Mouse (Mus musculus) urinary bladder, postnatal 4 days (tissue): Measurements from ENCODE around the gene Dgke.
"Not testable (repeated sequence)": the region's sequence is repeated elsewhere in the genome, so short reads cannot be mapped to it uniquely, and the experiment has no call there.

Source experiments
- DNase-seq, 2 experiments: peaks; one replicate each; pipeline ENCODE4 v3.0.0; 2021 to 2022; ENCODE audit warnings: low spot score in 2 of 2

The Dgke gene

GRCm38 (mm10) chr11:89074783-89075413, 8.2 kb upstream of the Dgke start:
- DNase-seq, result no peak

GRCm38 (mm10) chr11:89073541-89073940, 6.9 kb upstream of the Dgke start, which contains the start of gene Gm525:
Gene Gm525, plus strand, starts transcription at chr11:89073841.
- no peak for DNase-seq

GRCm38 (mm10) chr11:89071522-89071921, 4.9 kb upstream of the Dgke start:
- DNase-seq, result no peak

- DNase-seq, result peak in 1 of 2 experiments; percentile 68
Observed at GRCm38 (mm10) chr11:89069303-89069702, 2.7 kb upstream of the Dgke start.

DNA sequence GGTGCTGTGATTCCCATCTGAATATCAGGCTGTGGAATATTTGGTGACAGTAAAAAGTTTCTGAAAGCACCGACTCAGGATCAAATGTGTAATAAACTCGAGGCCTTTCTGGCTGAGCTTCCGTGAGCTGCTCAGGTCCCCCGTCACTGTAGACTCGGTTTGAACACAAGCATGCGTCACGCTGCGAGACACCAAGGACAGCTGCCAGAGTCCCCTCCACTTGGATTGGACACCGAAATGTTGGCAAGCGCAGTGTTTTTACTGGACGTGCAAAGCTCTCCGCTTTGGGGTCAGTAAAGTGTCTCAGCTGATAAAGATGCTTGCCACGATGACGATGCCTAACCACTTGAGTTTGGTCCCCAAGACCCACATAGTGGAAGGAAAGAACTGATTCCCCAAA, 2.0 kb upstream of the Dgke start:
- DNase-seq, result no peak

DNA sequence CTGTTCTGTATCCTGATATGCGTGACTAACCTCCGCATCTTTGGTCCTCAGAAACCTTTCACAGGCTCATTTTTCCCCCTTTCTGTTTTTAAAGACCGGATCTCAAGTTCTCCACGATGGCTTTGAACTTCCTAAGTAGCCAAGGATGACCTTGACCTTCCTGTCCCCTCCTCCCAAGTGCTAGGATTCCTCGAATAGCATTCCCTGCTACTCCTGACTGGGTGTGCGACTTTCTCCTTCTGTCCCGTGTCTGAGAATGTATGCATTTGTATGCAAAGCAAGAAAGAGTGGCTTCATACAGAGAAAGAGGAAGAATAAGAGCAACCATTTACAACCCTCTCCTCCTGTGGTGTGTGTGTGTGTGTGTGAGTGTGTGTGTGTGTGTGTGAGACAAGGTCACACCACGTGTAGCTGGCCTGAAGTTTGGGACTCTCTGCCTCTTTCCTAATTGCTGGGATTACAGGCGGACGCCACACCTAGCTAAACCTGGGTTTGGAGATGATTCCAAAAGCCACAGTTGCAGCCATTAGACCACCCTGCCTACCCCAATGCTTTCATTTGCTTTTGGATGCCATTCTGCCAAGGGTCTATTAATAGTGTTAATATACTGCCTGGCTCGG, 1.3 kb upstream of the Dgke start:
- no peak for DNase-seq

DNA sequence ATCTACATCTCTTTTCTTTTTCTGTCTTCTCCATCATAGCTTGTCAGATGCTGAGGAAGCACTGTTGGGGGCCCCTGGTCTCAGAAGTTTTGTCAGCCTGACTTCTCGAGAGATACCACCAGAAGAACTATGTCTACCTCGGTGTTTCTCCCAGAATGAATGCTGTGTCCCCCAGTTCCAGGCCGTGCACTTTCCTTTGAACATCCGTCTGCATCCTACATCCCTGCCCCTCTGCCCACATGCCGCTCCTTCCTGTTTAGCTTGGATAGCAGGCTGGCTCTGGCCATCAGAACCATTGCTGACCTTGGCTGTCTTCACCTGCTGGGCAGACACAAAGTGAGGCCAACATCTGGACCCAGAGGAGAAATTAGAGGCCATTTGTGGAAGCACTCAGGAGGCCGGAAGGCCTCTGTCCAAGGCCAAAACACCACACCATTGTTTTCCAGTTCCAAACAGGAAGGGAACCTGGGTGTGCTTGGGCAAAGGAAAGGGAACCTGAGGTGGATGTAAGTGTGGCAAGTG, 712 bp upstream of the Dgke start:
- no peak for DNase-seq

GRCm38 (mm10) chr11:89066126-89066525, 524 bp downstream of the Dgke start:
- no peak for DNase-seq

DNA sequence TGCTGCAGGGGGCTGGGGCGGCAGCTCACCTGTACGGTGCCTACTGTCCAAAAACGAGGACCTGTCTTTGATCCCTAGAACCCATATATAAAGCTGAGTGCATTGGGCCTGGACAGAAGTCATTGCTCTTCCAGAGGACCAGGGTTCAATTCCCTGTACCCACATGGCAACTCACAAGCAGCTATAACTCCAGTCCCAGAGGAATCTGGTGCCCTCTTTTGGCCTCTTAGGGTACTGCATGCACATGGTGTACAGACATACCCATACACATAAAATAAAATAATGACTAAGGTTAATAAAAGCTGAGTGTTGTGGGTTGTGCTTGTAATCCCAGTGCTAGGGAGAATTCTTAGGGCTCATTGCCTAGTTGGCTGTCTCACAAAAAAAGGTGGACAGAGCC, 1.4 kb downstream of the Dgke start:
- DNase-seq, result no peak

- DNase-seq, result no peak
Observed at GRCm38 (mm10) chr11:89064312-89064711, 2.3 kb downstream of the Dgke start.

- DNase-seq, result no peak
Observed at GRCm38 (mm10) chr11:89061362-89061761, 5.3 kb downstream of the Dgke start.

DNA sequence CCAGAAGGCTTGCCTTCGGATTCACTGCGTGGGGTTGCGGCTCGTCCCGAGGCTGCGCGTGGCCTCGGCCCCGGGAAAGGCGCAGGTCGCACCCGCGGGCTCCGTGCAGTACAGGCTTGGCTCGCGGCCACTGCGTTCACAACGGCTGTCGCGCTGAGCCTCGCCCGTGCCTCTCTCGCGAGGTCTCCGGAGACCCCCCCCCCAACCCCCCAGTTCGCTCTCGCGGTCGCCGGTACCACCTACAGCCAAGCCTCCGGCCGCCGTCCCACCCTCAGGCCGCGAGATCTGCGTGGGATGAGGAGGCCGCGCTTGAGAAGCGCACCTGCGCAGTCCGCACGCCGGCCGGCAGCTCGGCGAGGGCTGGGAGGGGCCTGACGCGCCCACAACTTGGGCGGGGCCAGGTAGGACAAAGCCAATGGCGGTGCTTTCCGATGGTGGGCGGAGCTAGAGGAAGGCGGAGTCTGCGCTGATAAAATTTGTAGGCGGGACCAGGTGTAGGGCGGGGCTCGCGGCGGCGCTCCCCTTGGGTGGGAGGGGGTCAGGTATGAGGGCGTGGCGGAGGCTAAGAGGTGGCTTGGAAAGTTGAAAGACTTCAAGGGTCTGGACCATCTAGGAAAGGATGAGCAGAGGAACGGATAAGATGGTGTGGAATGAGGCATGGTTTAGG, 6.1 kb downstream of the Dgke start:
- peak; percentile 88 to 92 for DNase-seq

DNA sequence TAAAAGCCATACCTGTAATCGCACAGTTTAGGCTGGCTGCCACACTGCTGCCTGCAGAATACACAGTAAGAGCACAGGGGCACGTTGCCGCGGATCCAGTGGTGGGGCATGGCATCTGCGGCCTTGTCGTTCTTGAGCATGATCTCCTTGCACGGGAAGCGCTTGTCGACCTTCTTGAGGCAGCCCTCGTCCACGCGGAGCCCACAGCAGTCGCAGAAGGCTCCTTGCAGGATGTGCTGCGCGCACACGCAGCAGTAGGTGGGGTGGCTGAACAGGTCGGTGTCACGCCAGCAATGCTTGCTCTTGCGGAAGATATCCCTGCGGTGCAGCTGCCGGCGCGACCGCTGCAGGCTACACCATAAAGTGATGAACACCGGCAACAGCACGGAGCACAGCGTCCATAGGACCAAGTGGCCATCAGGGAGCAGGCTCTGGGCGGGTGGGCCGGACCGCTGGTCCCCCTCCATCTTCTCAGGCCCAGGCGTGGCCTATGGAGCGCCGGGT, 6.7 kb downstream of the Dgke start:
- peak in 1 of 2 experiments; percentile 62 for DNase-seq

- DNase-seq, result no peak
Observed at GRCm38 (mm10) chr11:89058515-89059270, 8.0 kb downstream of the Dgke start.

DNA sequence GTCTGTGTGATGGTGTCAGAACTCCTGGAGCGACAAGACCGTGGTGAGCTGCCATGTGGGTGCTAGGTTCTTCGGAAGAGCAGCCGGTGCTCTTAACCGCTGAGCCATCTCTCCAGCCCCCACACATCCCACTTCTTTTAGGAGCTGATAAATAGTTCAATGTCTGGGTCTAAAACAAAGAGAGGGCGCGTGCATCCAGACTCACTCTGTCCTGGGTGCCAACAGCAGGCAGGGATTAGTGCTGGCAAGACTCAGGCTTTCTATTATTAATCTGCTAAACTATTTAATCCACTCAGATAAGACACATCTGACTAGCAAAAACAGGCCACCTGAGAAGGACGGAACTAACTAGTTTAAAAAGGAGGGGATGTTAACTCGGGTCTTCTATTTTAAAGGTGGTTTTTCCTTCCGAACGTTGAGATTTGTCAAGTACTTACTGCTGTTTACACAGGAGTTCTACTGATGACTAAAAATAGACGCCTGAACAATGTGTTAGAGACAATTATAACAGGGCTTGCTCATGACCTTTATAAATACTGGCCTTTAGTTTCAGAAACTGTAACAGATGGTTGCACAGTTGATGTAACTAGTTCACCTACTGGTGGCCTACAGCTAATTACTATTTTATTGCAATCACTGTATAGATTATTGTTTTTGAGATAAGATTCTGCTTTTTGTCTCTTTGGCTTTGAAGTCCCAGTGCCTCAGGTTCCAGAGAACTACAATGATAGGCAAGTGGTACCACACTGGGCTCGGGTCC, 10.5 kb downstream of the Dgke start:
- no peak for DNase-seq

DNA sequence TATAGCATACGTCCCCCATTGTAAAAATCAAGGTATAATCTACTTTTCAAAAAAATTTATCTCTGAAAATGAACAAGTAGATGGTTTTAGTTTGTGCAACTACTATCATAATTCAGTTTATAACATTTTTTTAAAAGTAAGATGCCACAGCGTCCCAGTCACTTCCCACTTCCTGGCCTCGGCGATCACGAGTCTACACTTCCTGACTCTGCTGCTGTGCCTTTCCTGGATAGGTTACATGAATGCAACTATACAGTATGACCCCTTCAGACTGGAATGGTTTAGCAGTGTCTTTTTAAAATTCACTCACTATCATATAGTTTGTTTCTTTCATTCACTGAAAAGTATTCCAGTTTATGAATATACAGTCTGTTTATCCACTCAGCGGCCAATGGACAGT, 14.9 kb downstream of the Dgke start:
- DNase-seq, result no peak

GRCm38 (mm10) chr11:89046021-89046420, 20.6 kb downstream of the Dgke start:
- no peak for DNase-seq

DNA sequence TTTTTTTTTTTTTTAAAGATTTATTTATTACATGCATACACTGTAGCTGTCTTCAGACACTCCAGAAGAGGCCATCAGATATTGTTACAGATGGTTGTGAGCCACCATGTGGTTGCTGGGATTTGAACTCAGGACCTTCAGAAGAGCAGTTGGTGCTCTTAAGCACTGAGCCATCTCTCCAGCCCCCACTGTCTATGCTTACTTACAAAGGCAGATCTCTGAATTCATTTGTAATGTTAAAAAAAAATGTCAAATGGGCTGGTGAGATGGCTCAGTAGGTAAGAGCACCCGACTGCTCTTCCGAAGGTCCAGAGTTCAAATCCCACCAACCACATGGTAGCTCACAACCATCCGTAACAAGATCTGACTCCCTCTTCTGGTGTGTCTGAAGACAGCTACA, 21.1 kb downstream of the Dgke start:
- DNase-seq, result not testable (repeated sequence)

DNA sequence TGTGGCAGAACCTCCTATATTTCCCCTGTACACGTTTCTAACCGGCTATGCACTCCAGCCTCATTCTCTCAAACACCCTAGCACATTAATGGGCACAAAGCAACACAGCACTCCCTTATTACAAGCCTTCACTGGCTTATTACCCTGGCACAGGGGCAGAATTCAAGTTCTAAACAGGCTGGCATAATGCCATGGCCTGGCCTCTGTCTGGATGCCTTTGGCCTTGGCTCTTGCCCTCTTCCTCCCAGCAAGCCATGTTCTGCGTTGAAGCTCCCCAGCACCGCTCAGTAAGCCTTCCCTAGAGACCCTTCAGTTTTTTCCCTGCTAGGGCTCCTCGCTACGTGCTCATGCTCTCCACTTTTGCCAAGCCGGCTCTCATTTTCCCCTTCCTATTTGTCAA, 23.6 kb downstream of the Dgke start:
- DNase-seq, result no peak

DNA sequence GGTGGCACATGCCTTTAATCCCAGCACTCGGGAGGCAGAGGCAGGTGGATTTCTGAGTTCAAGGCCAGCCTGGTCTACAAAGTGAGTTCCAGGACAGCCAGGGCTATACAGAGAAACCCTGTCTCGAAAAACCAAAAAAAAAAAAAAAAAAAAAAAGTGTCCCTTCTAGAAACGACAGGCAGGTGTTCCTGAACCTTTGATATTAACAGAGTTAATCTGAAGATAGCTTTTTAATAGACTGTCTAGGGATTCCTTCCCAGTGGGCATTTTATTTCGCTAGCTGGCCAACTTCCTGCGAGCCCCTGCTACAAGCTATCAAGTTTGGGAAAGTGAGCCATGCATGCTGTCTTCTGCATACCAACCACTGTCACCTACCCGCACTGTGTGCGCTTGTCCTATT, 25.6 kb downstream of the Dgke start:
- not testable (repeated sequence) for DNase-seq

- DNase-seq, result peak in 1 of 2 experiments; percentile 29
Observed at GRCm38 (mm10) chr11:89039325-89039724, 27.3 kb downstream of the Dgke start.
